Mouse (Mus musculus) intestine, embryonic 16.5 days (tissue): ENCODE data around the gene Prkcg. TPM values are rescaled to one million over a fixed set of nuclear protein-coding genes. Genes with fewer than 3 reads are reported as not detected.
"Not testable (repeated sequence)": the region's sequence is repeated elsewhere in the genome, so short reads cannot be mapped to it uniquely, and the experiment has no call there.

Experiments
- ATAC-seq: fragments of 200-750 bp; cut with Nextera tagmentation; 2 replicates; pipeline ENCODE4 v1.8.0; 2017; ENCODE audit warnings: moderate TSS enrichment, moderate library complexity
- H3K27ac ChIP-seq: fragments of 300-500 bp; sonication (generic); 2 replicates; pipeline ENCODE4 v1.5.1; 2014; ENCODE audit warnings: mild to moderate bottlenecking, low read length
- H3K27me3 ChIP-seq: fragments of 300-500 bp; sonication (generic); replicated peaks from 2 replicates; pipeline ENCODE4 v1.6.1; 2014; ENCODE audit warnings: low read length, control low read depth, mixed read lengths; ENCODE audit not compliant: control insufficient read depth, insufficient read depth
- H3K36me3 ChIP-seq: fragments of 300-500 bp; sonication (generic); 2 replicates; pipeline ENCODE4 v1.6.1; 2014; ENCODE audit warnings: low read length, control low read depth; ENCODE audit not compliant: control insufficient read depth, insufficient read depth
- H3K4me1 ChIP-seq: fragments of 300-500 bp; sonication (generic); 2 replicates; pipeline ENCODE4 v1.6.1; 2014; ENCODE audit warnings: low read length, control low read depth, mixed read lengths; ENCODE audit not compliant: control insufficient read depth, insufficient read depth
- H3K4me2 ChIP-seq: fragments of 300-500 bp; sonication (generic); 2 replicates; pipeline ENCODE4 v1.6.1; 2014; ENCODE audit warnings: low read depth, low read length, control low read depth
- H3K4me3 ChIP-seq: fragments of 300-500 bp; sonication (generic); 2 replicates; pipeline ENCODE4 v1.5.1; 2014; ENCODE audit warnings: mild to moderate bottlenecking, low read length
- H3K9ac ChIP-seq: fragments of 300-500 bp; sonication (generic); 2 replicates; pipeline ENCODE4 v1.6.1; 2014; ENCODE audit warnings: low read depth, low read length
- H3K9me3 ChIP-seq: fragments of 300-500 bp; sonication (generic); 2 replicates; pipeline ENCODE4 v1.6.1; 2016; ENCODE audit warnings: low read length, control low read depth; ENCODE audit not compliant: control insufficient read depth
- WGBS: fragments of 180-500 bp; shearing (Covaris S2); extraction: QIAGEN DNeasy Blood & Tissue Kit; methylation state at CpG from one replicate; pipeline ENCODE4 v1.1.7; 2014; 5-methylcytosine and 5-hydroxymethylcytosine counted together
- polyA plus RNA-seq: library from polyadenylated mRNA; unstranded; fragments of >200 nt; fragmentation: Nextera tagmentation; extraction: Ambion mirVana; gene quantifications from 2 replicates; pipeline ENCODE4 v1.2.1, GENCODE M21; 2015

Prkcg gene
- polyA plus RNA-seq, 1 experiment from 2014 or later, result 0.28 TPM

GRCm38 (mm10) chr7:3286036-3286435 lies 2.9 kb upstream of the Prkcg start:
- Histone ChIP-seq H3K4me1 (peaks cover 15% of the 10 kb centered on the region), H3K4me2 (no peak overlapping the region), H3K9ac (no peak overlapping the region), H3K27me3 (no peaks in the 10 kb centered on the region), H3K9me3 (no peaks in the 10 kb centered on the region), H3K27ac (no peak overlapping the region), H3K36me3 (no peaks in the 10 kb centered on the region), H3K4me3 (no peak overlapping the region)
- no peak for ATAC-seq
- WGBS, result 92% methylated on average over 5 of the region's 5 CpGs

DNA sequence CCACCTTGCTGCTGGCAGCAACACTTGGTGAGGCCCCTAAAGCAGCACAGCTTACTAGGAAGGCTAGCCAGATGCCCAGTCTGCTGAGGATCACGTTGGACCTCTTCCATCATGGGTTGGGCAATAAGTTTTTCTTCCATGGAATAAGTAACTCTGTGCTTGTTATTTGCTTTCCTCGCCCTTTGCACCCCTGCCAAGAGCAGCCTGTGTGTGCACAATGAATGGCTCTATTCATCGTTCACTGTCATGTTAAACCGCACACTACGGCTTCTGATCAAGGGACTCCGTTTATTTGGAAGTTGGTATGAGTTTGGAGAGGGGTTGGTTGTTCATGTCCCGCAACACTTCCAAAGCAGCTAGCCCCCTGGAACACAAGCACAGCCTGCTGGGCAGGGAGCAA lies 1.8 kb upstream of the Prkcg start:
- no peaks in the 10 kb centered on the region for H3K9me3 ChIP-seq
- H3K36me3 ChIP-seq, result no peaks in the 10 kb centered on the region
- 0 out of 2 replicates have a peak overlapping the region, but pooled peaks have one; percentile 12 for H3K9ac ChIP-seq
- H3K4me2 ChIP-seq, result no peak overlapping the region
- peak overlapping the region; percentile 17; the same call in 1 of the 2 replicates for H3K27ac ChIP-seq
- no peaks in the 10 kb centered on the region for H3K27me3 ChIP-seq
- peaks cover 15% of the 10 kb centered on the region for H3K4me1 ChIP-seq
- H3K4me3 ChIP-seq, result no peak overlapping the region
- ATAC-seq, result peak; percentile 24
- 53% methylated on average over 7 of the region's 7 CpGs for WGBS

GRCm38 (mm10) chr7:3290257-3291033 lies 1.5 kb downstream of the Prkcg start:
- Histone ChIP-seq H3K4me1 (peaks cover 31% of the 10 kb centered on the region), H3K36me3 (0 out of 2 replicates have a peak, but pooled peaks cover 4% of the 10 kb centered on the region), H3K9ac (peak overlapping the region; percentile 76), H3K27ac (peak overlapping the region; percentile 94), H3K4me3 (peak overlapping the region; percentile 54), H3K4me2 (peak overlapping the region; percentile 69), H3K9me3 (no peaks in the 10 kb centered on the region), H3K27me3 (no peaks in the 10 kb centered on the region)
- WGBS, result under 1% methylated on average over 18 of the region's 18 CpGs
- peak; percentile 78 for ATAC-seq

GRCm38 (mm10) chr7:3291197-3291596 lies 2.2 kb downstream of the Prkcg start:
- H3K27me3 ChIP-seq, result no peaks in the 10 kb centered on the region
- H3K27ac ChIP-seq, result peak overlapping the region; percentile 81
- H3K9me3 ChIP-seq, result no peaks in the 10 kb centered on the region
- H3K4me1 ChIP-seq, result peaks cover 34% of the 10 kb centered on the region
- no peak for ATAC-seq
- H3K36me3 ChIP-seq, result 0 out of 2 replicates have a peak, but pooled peaks cover 4% of the 10 kb centered on the region
- H3K9ac ChIP-seq, result peak overlapping the region; percentile 67
- peak overlapping the region; percentile 54 for H3K4me3 ChIP-seq
- WGBS, result 15% methylated on average over 6 of the region's 6 CpGs
- H3K4me2 ChIP-seq, result peak overlapping the region; percentile 69

- 0 out of 2 replicates have a peak, but pooled peaks cover 6% of the 10 kb centered on the region for H3K36me3 ChIP-seq
- WGBS, result 58% methylated on average over 3 of the region's 3 CpGs
- H3K27ac ChIP-seq, result peak overlapping the region; percentile 81
- H3K27me3 ChIP-seq, result no peaks in the 10 kb centered on the region
- no peak for ATAC-seq
- H3K4me1 ChIP-seq, result peaks cover 34% of the 10 kb centered on the region
- H3K9ac ChIP-seq, result peak overlapping the region; percentile 50
- H3K9me3 ChIP-seq, result no peaks in the 10 kb centered on the region
- H3K4me3 ChIP-seq, result peak overlapping the region; percentile 54
- H3K4me2 ChIP-seq, result peak overlapping the region; percentile 69
Measured at GRCm38 (mm10) chr7:3291764-3292163, 2.8 kb downstream of the Prkcg start.

- not testable (repeated sequence) for ATAC-seq, H3K9me3 ChIP-seq, H3K27me3 ChIP-seq
- H3K4me1 ChIP-seq, result peaks cover 31% of the 10 kb centered on the region
- peaks cover 11% of the 10 kb centered on the region for H3K36me3 ChIP-seq
- peak overlapping the region; percentile 54 for H3K4me3 ChIP-seq
- H3K27ac ChIP-seq, result peak overlapping the region; percentile 81
- 43% methylated on average over 12 of the region's 12 CpGs for WGBS
- peak overlapping the region; percentile 69 for H3K4me2 ChIP-seq
- peak overlapping the region; percentile 50 for H3K9ac ChIP-seq
Measured at GRCm38 (mm10) chr7:3292271-3292670, 3.3 kb downstream of the Prkcg start.

DNA sequence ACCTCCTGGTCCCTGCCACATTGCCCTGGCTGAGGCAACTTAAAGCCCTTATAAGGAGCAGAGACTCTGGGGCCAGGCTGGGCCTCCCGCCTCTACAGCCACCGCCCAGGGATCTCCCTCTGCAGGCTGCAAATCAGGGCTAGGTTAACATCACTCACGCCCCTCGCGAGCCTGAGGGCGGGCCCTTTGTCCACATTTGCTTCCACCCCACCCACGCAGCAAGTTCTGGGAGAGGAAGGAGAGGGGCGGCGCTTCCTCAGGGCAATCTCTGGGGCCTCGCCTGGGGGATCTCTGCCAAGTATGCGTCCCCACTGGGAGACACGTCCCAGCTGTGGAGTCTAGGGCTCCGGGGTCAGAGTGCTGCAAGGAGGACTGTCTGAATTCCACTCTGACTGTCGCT lies 3.8 kb downstream of the Prkcg start:
- Histone ChIP-seq H3K9me3 (no peaks in the 10 kb centered on the region), H3K27ac (peak overlapping the region; percentile 81), H3K4me3 (peak overlapping the region; percentile 54), H3K4me2 (peak overlapping the region; percentile 69), H3K36me3 (peaks cover 16% of the 10 kb centered on the region), H3K4me1 (peaks cover 31% of the 10 kb centered on the region), H3K9ac (peak overlapping the region; percentile 64), H3K27me3 (no peaks in the 10 kb centered on the region)
- peak; percentile 87 for ATAC-seq
- WGBS, result 0% methylated on average over 13 of the region's 14 CpGs

GRCm38 (mm10) chr7:3294794-3295193 lies 5.8 kb downstream of the Prkcg start:
- Histone ChIP-seq H3K27me3 (no peaks in the 10 kb centered on the region), H3K9ac (no peak overlapping the region), H3K4me3 (no peak overlapping the region), H3K9me3 (no peaks in the 10 kb centered on the region), H3K4me2 (peak overlapping the region; percentile 14; the same call in 1 of the 2 replicates), H3K4me1 (peaks cover 30% of the 10 kb centered on the region), H3K36me3 (peaks cover 16% of the 10 kb centered on the region), H3K27ac (peak overlapping the region; percentile 74)
- WGBS, result 81% methylated on average over 1 of the region's 1 CpGs
- no peak for ATAC-seq

DNA sequence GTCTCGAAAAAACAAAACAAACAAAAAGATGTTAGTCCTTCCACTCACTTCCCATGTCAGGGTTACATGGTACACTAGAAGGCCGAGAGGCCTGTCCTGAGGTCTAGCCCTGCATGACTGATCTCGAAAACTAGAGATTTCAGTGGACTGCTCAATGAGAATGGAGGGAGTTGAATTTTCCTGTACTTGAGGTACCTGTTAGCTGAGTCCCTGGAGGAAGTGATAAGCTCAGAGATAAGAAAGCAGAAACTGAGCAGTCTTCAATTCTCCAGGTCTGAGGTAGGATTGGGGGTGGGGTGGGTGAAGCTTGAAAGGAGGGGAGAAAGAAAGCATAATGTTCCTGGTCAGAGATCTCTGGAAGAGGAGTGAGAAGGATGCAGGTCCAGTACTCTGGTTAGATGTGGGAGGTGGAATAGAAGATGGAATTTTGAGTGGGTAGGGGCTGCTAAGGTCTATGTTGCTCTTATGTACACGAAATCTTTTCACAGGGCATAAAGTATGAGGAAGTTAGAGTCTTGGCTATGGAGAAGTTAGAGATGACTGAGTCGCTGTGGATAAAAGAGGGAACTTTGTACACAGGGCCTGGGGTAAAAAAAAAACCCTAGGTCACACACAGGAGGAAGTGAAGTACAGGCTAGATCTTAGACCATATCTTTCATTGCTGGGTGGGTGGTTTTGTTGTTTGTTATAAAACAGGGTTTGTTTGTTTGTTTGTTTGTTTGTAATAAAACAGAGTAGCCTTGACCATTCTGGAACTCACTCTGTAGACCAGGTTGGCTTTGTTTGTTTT lies 6.5 kb downstream of the Prkcg start:
- H3K27me3 ChIP-seq, result no peaks in the 10 kb centered on the region
- H3K9ac ChIP-seq, result no peak overlapping the region
- peak overlapping the region; percentile 74 for H3K27ac ChIP-seq
- peak overlapping the region; percentile 14; the same call in 1 of the 2 replicates for H3K4me2 ChIP-seq
- no peaks in the 10 kb centered on the region for H3K9me3 ChIP-seq
- H3K4me1 ChIP-seq, result peaks cover 29% of the 10 kb centered on the region
- 74% methylated on average over 5 of the region's 5 CpGs for WGBS
- no peak overlapping the region for H3K4me3 ChIP-seq
- peaks cover 16% of the 10 kb centered on the region for H3K36me3 ChIP-seq
- 0 out of 2 replicates have a peak, but pooled peaks have one; percentile 5 for ATAC-seq
